Mouse (Mus musculus): ENCODE data around the gene Prkag1. TPM values are rescaled to one million over a fixed set of nuclear protein-coding genes. Genes with fewer than 3 reads are reported as not detected.

The Prkag1 gene
- polyA plus RNA-seq, 1 experiment from 2014 or later, result 85.3 TPM

GRCm38 (mm10) chr15:98849165-98849564 is 17.8 kb upstream of the Prkag1 start:
- H3K36me3 ChIP-seq (replicated peaks), result peaks cover 100% of the 10 kb centered on the region
- no peaks in the 10 kb centered on the region for H3K4me1 ChIP-seq
- H3K9me3 ChIP-seq, result no peaks in the 10 kb centered on the region
- H3K4me3 ChIP-seq, result no peak overlapping the region
- H3K27me3 ChIP-seq (replicated peaks; ENCODE audit: low read depth, poor library complexity, severe bottlenecking), result no peaks in the 10 kb centered on the region
- 95% methylated on average over 11 of the region's 11 CpGs for WGBS
- DNase-seq (ENCODE audit: low spot score), result no peak
- no peak overlapping the region for H3K27ac ChIP-seq (replicated peaks)

GRCm38 (mm10) chr15:98846140-98846539 is 14.8 kb upstream of the Prkag1 start:
- 90% methylated on average over 8 of the region's 8 CpGs for WGBS
- Histone ChIP-seq H3K4me3 (no peak overlapping the region), H3K27ac (replicated peaks) (no peak overlapping the region), H3K9me3 (no peaks in the 10 kb centered on the region), H3K27me3 (replicated peaks; ENCODE audit: low read depth, poor library complexity, severe bottlenecking) (no peaks in the 10 kb centered on the region), H3K4me1 (no peaks in the 10 kb centered on the region), H3K36me3 (replicated peaks) (peaks cover 100% of the 10 kb centered on the region)
- DNase-seq (ENCODE audit: low spot score), result no peak

GRCm38 (mm10) chr15:98845149-98845548 is 13.8 kb upstream of the Prkag1 start:
- Histone ChIP-seq H3K9me3 (no peaks in the 10 kb centered on the region), H3K4me1 (no peaks in the 10 kb centered on the region), H3K27ac (replicated peaks) (no peak overlapping the region), H3K36me3 (replicated peaks) (peaks cover 100% of the 10 kb centered on the region), H3K27me3 (replicated peaks; ENCODE audit: low read depth, poor library complexity, severe bottlenecking) (no peaks in the 10 kb centered on the region), H3K4me3 (no peak overlapping the region)
- no peak for DNase-seq (ENCODE audit: low spot score)
- WGBS, result 99% methylated on average over 2 of the region's 2 CpGs

- WGBS, result 84% methylated on average over 11 of the region's 11 CpGs
- Histone ChIP-seq H3K36me3 (replicated peaks) (peaks cover 100% of the 10 kb centered on the region), H3K9me3 (no peaks in the 10 kb centered on the region), H3K27ac (replicated peaks) (no peak overlapping the region), H3K4me3 (no peak overlapping the region), H3K4me1 (no peaks in the 10 kb centered on the region), H3K27me3 (replicated peaks; ENCODE audit: low read depth, poor library complexity, severe bottlenecking) (no peaks in the 10 kb centered on the region)
- no peak for DNase-seq (ENCODE audit: low spot score)
Observed at GRCm38 (mm10) chr15:98843595-98844223, 12.4 kb upstream of the Prkag1 start.

- Histone ChIP-seq H3K4me1 (no peaks in the 10 kb centered on the region), H3K9me3 (no peaks in the 10 kb centered on the region), H3K27ac (replicated peaks) (no peak overlapping the region), H3K4me3 (0 out of 2 replicates have a peak overlapping the region, but pooled peaks have one; percentile 8), H3K27me3 (replicated peaks; ENCODE audit: low read depth, poor library complexity, severe bottlenecking) (no peaks in the 10 kb centered on the region), H3K36me3 (replicated peaks) (peaks cover 100% of the 10 kb centered on the region)
- no peak for DNase-seq (ENCODE audit: low spot score)
- WGBS, result 94% methylated on average over 30 of the region's 30 CpGs
Observed at GRCm38 (mm10) chr15:98839671-98840585, 8.6 kb upstream of the Prkag1 start.

- Histone ChIP-seq H3K4me1 (no peaks in the 10 kb centered on the region), H3K36me3 (replicated peaks) (peaks cover 100% of the 10 kb centered on the region), H3K27ac (replicated peaks) (no peak overlapping the region), H3K9me3 (no peaks in the 10 kb centered on the region), H3K4me3 (no peak overlapping the region), H3K27me3 (replicated peaks; ENCODE audit: low read depth, poor library complexity, severe bottlenecking) (no peaks in the 10 kb centered on the region)
- WGBS, result 96% methylated on average over 14 of the region's 14 CpGs
- no peak for DNase-seq (ENCODE audit: low spot score)
Observed at GRCm38 (mm10) chr15:98839161-98839560, 7.8 kb upstream of the Prkag1 start.

- Histone ChIP-seq H3K27ac (replicated peaks) (no peak overlapping the region), H3K9me3 (no peaks in the 10 kb centered on the region), H3K4me3 (no peak overlapping the region), H3K36me3 (replicated peaks) (peaks cover 100% of the 10 kb centered on the region), H3K27me3 (replicated peaks; ENCODE audit: low read depth, poor library complexity, severe bottlenecking) (no peaks in the 10 kb centered on the region), H3K4me1 (peaks cover 1% of the 10 kb centered on the region; the same call in 1 of the 2 replicates)
- DNase-seq (ENCODE audit: low spot score), result no peak
- 78% methylated on average over 4 of the region's 4 CpGs for WGBS
Observed at GRCm38 (mm10) chr15:98837743-98838103, 6.4 kb upstream of the Prkag1 start.

GRCm38 (mm10) chr15:98837006-98837742 is 5.9 kb upstream of the Prkag1 start:
- no peaks in the 10 kb centered on the region for H3K9me3 ChIP-seq
- no peak overlapping the region for H3K4me3 ChIP-seq
- no peaks in the 10 kb centered on the region for H3K27me3 ChIP-seq (replicated peaks; ENCODE audit: low read depth, poor library complexity, severe bottlenecking)
- peaks cover 97% of the 10 kb centered on the region for H3K36me3 ChIP-seq (replicated peaks)
- peaks cover 5% of the 10 kb centered on the region; the same call in 1 of the 2 replicates for H3K4me1 ChIP-seq
- DNase-seq (ENCODE audit: low spot score), result no peak
- WGBS, result 95% methylated on average over 21 of the region's 21 CpGs
- no peak overlapping the region for H3K27ac ChIP-seq (replicated peaks)

- Histone ChIP-seq H3K27me3 (replicated peaks; ENCODE audit: low read depth, poor library complexity, severe bottlenecking) (no peaks in the 10 kb centered on the region), H3K27ac (replicated peaks) (no peak overlapping the region), H3K4me3 (no peak overlapping the region), H3K9me3 (no peaks in the 10 kb centered on the region), H3K36me3 (replicated peaks) (peaks cover 78% of the 10 kb centered on the region), H3K4me1 (peaks cover 15% of the 10 kb centered on the region)
- 92% methylated on average over 14 of the region's 14 CpGs for WGBS
- no peak for DNase-seq (ENCODE audit: low spot score)
Observed at GRCm38 (mm10) chr15:98835291-98835690, 4.0 kb upstream of the Prkag1 start.

GRCm38 (mm10) chr15:98834059-98834458 is 2.7 kb upstream of the Prkag1 start:
- WGBS, result 88% methylated on average over 13 of the region's 13 CpGs
- Histone ChIP-seq H3K4me1 (peaks cover 24% of the 10 kb centered on the region), H3K36me3 (replicated peaks) (peaks cover 70% of the 10 kb centered on the region), H3K4me3 (0 out of 2 replicates have a peak overlapping the region, but pooled peaks have one; percentile 0), H3K27ac (replicated peaks) (no peak overlapping the region), H3K27me3 (replicated peaks; ENCODE audit: low read depth, poor library complexity, severe bottlenecking) (no peaks in the 10 kb centered on the region), H3K9me3 (no peaks in the 10 kb centered on the region)
- no peak for DNase-seq (ENCODE audit: low spot score)

GRCm38 (mm10) chr15:98833281-98833680 is 2.0 kb upstream of the Prkag1 start:
- H3K36me3 ChIP-seq (replicated peaks), result peaks cover 63% of the 10 kb centered on the region

More at GRCm38 (mm10) chr15:98833281-98833680, 2.0 kb upstream of the Prkag1 start:
- WGBS, result 84% methylated on average over 11 of the region's 11 CpGs
- Histone ChIP-seq H3K27me3 (replicated peaks; ENCODE audit: low read depth, poor library complexity, severe bottlenecking) (no peaks in the 10 kb centered on the region), H3K9me3 (no peaks in the 10 kb centered on the region), H3K27ac (replicated peaks) (no peak overlapping the region), H3K4me1 (peaks cover 24% of the 10 kb centered on the region), H3K4me3 (no peak overlapping the region)
- DNase-seq (ENCODE audit: low spot score), result no peak

Data from embryonic facial prominence, embryonic 10.5 days (tissue).